Mouse (Mus musculus) activated CD4-positive, CD25-positive, alpha-beta regulatory T cell, adult 4 months (primary cell): Measurements from ENCODE around the gene Phf21b. TPM values are rescaled to one million over a fixed set of nuclear protein-coding genes. Genes with fewer than 3 reads are reported as not detected.
A peak's percentile ranks its signal among the peaks of the same experiment; 100 is the strongest.

ENCODE experiments used
- ATAC-seq: one replicate; pipeline ENCODE4 v1.8.0; 2017
- polyA plus RNA-seq, 2 experiments: library from polyadenylated mRNA; unstranded; fragments of 100-300 nt; shearing (Covaris generic); gene quantifications; one replicate each; pipeline ENCODE4 v1.2.1; 2017

Phf21b gene
- 1 to 10 TPM; 1.1 to 1.4 TPM for polyA plus RNA-seq

- peak; percentile 61 for ATAC-seq
Measured at GRCm38 (mm10) chr15:84856006-84856995, at the start of gene Phf21b. Gene Phf21b, minus strand, starts transcription at chr15:84856049.

- no peak for ATAC-seq
Measured at GRCm38 (mm10) chr15:84903843-84904385, 48.1 kb upstream of the Phf21b start.

- no peak for ATAC-seq
Measured at GRCm38 (mm10) chr15:84898077-84898476, 42.2 kb upstream of the Phf21b start.

- ATAC-seq, result peak; percentile 89
Measured at GRCm38 (mm10) chr15:84896664-84897063, 40.8 kb upstream of the Phf21b start.

- ATAC-seq, result peak; percentile 64
Measured at GRCm38 (mm10) chr15:84896216-84896615, 40.4 kb upstream of the Phf21b start.

GRCm38 (mm10) chr15:84891658-84892057 lies 35.8 kb upstream of the Phf21b start:
- no peak for ATAC-seq

- no peak for ATAC-seq
Measured at GRCm38 (mm10) chr15:84891246-84891645, 35.4 kb upstream of the Phf21b start.

GRCm38 (mm10) chr15:84888066-84888465 lies 32.2 kb upstream of the Phf21b start:
- ATAC-seq, result no peak

- no peak for ATAC-seq
Measured at GRCm38 (mm10) chr15:84877029-84877815, 21.4 kb upstream of the Phf21b start.

GRCm38 (mm10) chr15:84873867-84874266 lies 18.0 kb upstream of the Phf21b start:
- no peak for ATAC-seq

- no peak for ATAC-seq
Measured at GRCm38 (mm10) chr15:84873079-84873478, 17.2 kb upstream of the Phf21b start.

GRCm38 (mm10) chr15:84871802-84872201 lies 16.0 kb upstream of the Phf21b start:
- ATAC-seq, result no peak

GRCm38 (mm10) chr15:84861911-84862310 lies 6.1 kb upstream of the Phf21b start:
- ATAC-seq, result no peak

GRCm38 (mm10) chr15:84857623-84858022 lies 1.8 kb upstream of the Phf21b start:
- no peak for ATAC-seq

- peak; percentile 12 for ATAC-seq
Measured at GRCm38 (mm10) chr15:84854921-84855901, 638 bp downstream of the Phf21b start.

- ATAC-seq, result no peak
Measured at GRCm38 (mm10) chr15:84854171-84854811, 1.6 kb downstream of the Phf21b start.

- no peak for ATAC-seq
Measured at GRCm38 (mm10) chr15:84853261-84854137, 2.4 kb downstream of the Phf21b start.

GRCm38 (mm10) chr15:84852457-84853070 lies 3.3 kb downstream of the Phf21b start:
- ATAC-seq, result no peak

GRCm38 (mm10) chr15:84850321-84850720 lies 5.5 kb downstream of the Phf21b start:
- no peak for ATAC-seq

- ATAC-seq, result no peak
Measured at GRCm38 (mm10) chr15:84846216-84846615, 9.6 kb downstream of the Phf21b start.
